Mouse (Mus musculus): ENCODE measurements around the gene Grhl3.
A peak's percentile ranks its signal among the peaks of the same experiment; 100 is the strongest.

Grhl3 gene

GRCm38 (mm10) chr4:135494521-135495396, 78.7 kb downstream of the Grhl3 start, which contains the start of the genes Stpg1 and Nipal3:
Gene Stpg1 (plus strand): TSS chr4:135494790.
Gene Nipal3 (minus strand): TSS chr4:135495038.
- DNase-seq (ENCODE audit: low read depth, low spot score) = peak; percentile 87

GRCm38 (mm10) chr4:135493691-135494520, 79.5 kb downstream of the Grhl3 start:
- DNase-seq (ENCODE audit: low read depth, low spot score) = no peak

DNA sequence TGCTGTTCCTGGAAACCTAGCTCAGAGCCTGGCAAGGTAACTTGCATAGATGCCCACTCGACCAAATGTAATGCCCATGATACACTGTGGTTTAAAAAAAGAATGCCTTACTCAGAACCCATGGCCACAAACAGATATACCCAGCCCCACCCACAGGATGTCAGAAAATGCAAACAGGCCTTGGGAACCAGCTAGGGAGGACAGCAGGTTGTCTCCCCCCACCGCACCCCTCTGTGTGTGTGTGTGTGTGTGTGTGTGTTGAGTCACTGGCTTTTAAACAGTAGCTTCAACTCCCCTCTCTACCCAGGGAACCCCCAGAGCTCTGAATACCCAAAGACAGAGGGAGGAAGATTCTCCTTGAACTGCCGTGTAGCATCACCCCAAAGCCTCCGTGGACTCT, 80.2 kb downstream of the Grhl3 start:
- no peak for DNase-seq (ENCODE audit: low read depth, low spot score)

Measured in embryo, embryonic 11.5 days (tissue).